Comparison of ENCODE assay signal across 29 mouse cellular contexts in genomic region chr7:75715026-75715425, GRCm38 (mm10).
DNase-seq lines count a peak whose midpoint lies in the region; ATAC-seq and TF ChIP-seq lines count a peak whose summit lies in the region.
"Had no signal": no experiment of that assay in that cellular context is flagged by ENCODE, and none has a peak within 500 bp of the region (broad histone marks: within the 10 kb centered on the region; RNA-seq: fewer than 3 reads in every experiment).

No protein-coding gene starts in this region.

- H3K4me2 ChIP-seq in heart, embryonic 14.5 days (ENCODE audit: low read length) = no peak overlapping the region
- H3K4me2 ChIP-seq in forebrain, embryonic 13.5 days = no peak overlapping the region
- H3K4me2 ChIP-seq: forebrain, embryonic 12.5 days; hindbrain, embryonic 14.5 days; intestine, embryonic 15.5 days; limb, embryonic 13.5 days; liver, embryonic 11.5 days; lung, embryonic 15.5 days; midbrain, embryonic 11.5 days; neural tube, embryonic 13.5 days had no signal

- peaks cover 4 to 37% of the 10 kb centered on the region in 2 experiments for H3K4me1 ChIP-seq in heart, embryonic 14.5 days (ENCODE audit: control insufficient read depth in 2 of 2, insufficient read depth in 2 of 2, low read length in 2 of 2)
- peaks cover 5% of the 10 kb centered on the region; the same call in 1 of the 2 replicates for H3K4me1 ChIP-seq in heart, embryonic 10.5 days
- no peaks in the 10 kb centered on the region for H3K4me1 ChIP-seq in forebrain, embryonic 13.5 days
- H3K4me1 ChIP-seq in forebrain, embryonic 10.5 days = no peaks in the 10 kb centered on the region
- H3K4me1 ChIP-seq: forebrain, embryonic 12.5 days; limb, embryonic 13.5 days; neural tube, embryonic 13.5 days had no signal

- WGBS in heart, embryonic 14.5 days = 71% methylated on average over 4 of the region's 4 CpGs
- WGBS in heart, embryonic 10.5 days = 89% methylated on average over 4 of the region's 4 CpGs
- WGBS in forebrain, embryonic 13.5 days = 92% methylated on average over 4 of the region's 4 CpGs
- WGBS in forebrain, embryonic 10.5 days = 96% methylated on average over 4 of the region's 4 CpGs

- intact Hi-C loops in gastrocnemius, adult 2 months (cut with DNase I) = loop anchor here (10.0 kb wide), 2 partner anchors 140 to 320 kb away; no protein-coding TSS in a partner anchor
- intact Hi-C loops in gastrocnemius, postnatal 36 days (cut with DNase I) = no loop called here

- DNase-seq in gastrocnemius, adult 2 months = no peak
- no peak for DNase-seq in gastrocnemius, postnatal 36 days
- DNase-seq in heart, embryonic 10.5 days (ENCODE audit: low spot score) = no peak
- DNase-seq in CD4-positive, CD25-positive, alpha-beta regulatory T cell, adult 2 months (ENCODE audit: low read depth, low spot score) = peak; percentile 47
- peak; percentile 68 for DNase-seq in induced T-regulatory cell, adult 2 months (ENCODE audit: low read depth)
- no peak for DNase-seq in forebrain, embryonic 10.5 days (ENCODE audit: extremely low spot score, low spot score)
- DNase-seq: adrenal gland, postnatal 25 days; cerebellum, adult 18-20 months; cerebellum, postnatal 10 days; gastrocnemius, postnatal 14 days; kidney, adult 8-10 months; kidney, postnatal 4 days; right cerebral cortex, postnatal 4 days; thymus, adult 2 months; thymus, postnatal 36 days had no signal

- TF ChIP-seq CTCF in gastrocnemius, adult 2 months (IDR thresholded peaks at IDR 0.05) = no peak

- H3K27me3 ChIP-seq in heart, embryonic 14.5 days (ENCODE audit: control insufficient read depth, insufficient read depth, low read length) = no peaks in the 10 kb centered on the region
- no peaks in the 10 kb centered on the region for H3K27me3 ChIP-seq in heart, embryonic 10.5 days (ENCODE audit: insufficient read depth, poor library complexity, severe bottlenecking)
- no peaks in the 10 kb centered on the region for H3K27me3 ChIP-seq in forebrain, embryonic 13.5 days
- H3K27me3 ChIP-seq in forebrain, embryonic 10.5 days (ENCODE audit: poor library complexity, severe bottlenecking) = no peaks in the 10 kb centered on the region
- H3K27me3 ChIP-seq: CH12.LX; forebrain, embryonic 12.5 days; intestine, embryonic 15.5 days; limb, embryonic 13.5 days; lung, embryonic 15.5 days; neural tube, embryonic 13.5 days had no signal

- peaks cover 48% of the 10 kb centered on the region for H3K36me3 ChIP-seq in heart, embryonic 14.5 days (ENCODE audit: control insufficient read depth, insufficient read depth, low read length)
- H3K36me3 ChIP-seq in heart, embryonic 10.5 days = peaks cover 24% of the 10 kb centered on the region
- H3K36me3 ChIP-seq in forebrain, embryonic 13.5 days (ENCODE audit: poor library complexity, severe bottlenecking) = no peaks in the 10 kb centered on the region
- peaks cover 4% of the 10 kb centered on the region for H3K36me3 ChIP-seq in forebrain, embryonic 10.5 days (replicated peaks)
- H3K36me3 ChIP-seq: forebrain, embryonic 12.5 days had no signal

- H3K4me3 ChIP-seq in gastrocnemius, adult 2 months = no peak overlapping the region
- no peak overlapping the region for H3K4me3 ChIP-seq in heart, embryonic 14.5 days (ENCODE audit: control insufficient read depth in 1 of 2, insufficient read depth in 1 of 2, low read depth in 1 of 2, low read length in 2 of 2)
- H3K4me3 ChIP-seq in heart, embryonic 10.5 days = no peak overlapping the region
- no peak overlapping the region for H3K4me3 ChIP-seq in forebrain, embryonic 13.5 days
- no peak overlapping the region for H3K4me3 ChIP-seq in forebrain, embryonic 10.5 days
- H3K4me3 ChIP-seq: erythroblast, embryonic 14.5 days; forebrain, embryonic 12.5 days; intestine, embryonic 15.5 days; limb, embryonic 13.5 days; lung, embryonic 15.5 days; myocyte; neural tube, embryonic 13.5 days had no signal

- peak overlapping the region; percentile 88 for H3K27ac ChIP-seq in gastrocnemius, adult 2 months
- H3K27ac ChIP-seq in heart, embryonic 14.5 days (replicated peaks in 1 of 2; ENCODE audit: control insufficient read depth in 1 of 2, insufficient read depth in 1 of 2, low read depth in 2 of 2, low read length in 2 of 2) = peak overlapping the region; percentile 29 to 90; a peak in 3 of 4 replicates
- no peak overlapping the region for H3K27ac ChIP-seq in heart, embryonic 10.5 days
- H3K27ac ChIP-seq in forebrain, embryonic 13.5 days = no peak overlapping the region
- H3K27ac ChIP-seq in forebrain, embryonic 10.5 days = no peak overlapping the region
- H3K27ac ChIP-seq: forebrain, embryonic 12.5 days; hindbrain, embryonic 14.5 days; intestine, embryonic 15.5 days; limb, embryonic 13.5 days; lung, embryonic 15.5 days; neural tube, embryonic 13.5 days; stomach, postnatal 0 days had no signal

- H3K9ac ChIP-seq in heart, embryonic 14.5 days (ENCODE audit: low read length) = no peak overlapping the region
- H3K9ac ChIP-seq in forebrain, embryonic 13.5 days = no peak overlapping the region
- H3K9ac ChIP-seq: forebrain, embryonic 12.5 days; hindbrain, embryonic 14.5 days; intestine, embryonic 15.5 days; limb, embryonic 13.5 days; lung, embryonic 15.5 days; neural tube, embryonic 13.5 days had no signal

- ATAC-seq in heart, embryonic 14.5 days (ENCODE audit: insufficient number of reproducible peaks, insufficient read depth, low FRiP score, low read depth) = no peak
- ATAC-seq in forebrain, embryonic 13.5 days = no peak
- ATAC-seq: intestine, embryonic 15.5 days had no signal

- H3K9me3 ChIP-seq in heart, embryonic 14.5 days (ENCODE audit: control insufficient read depth, low read length) = no peaks in the 10 kb centered on the region
- no peaks in the 10 kb centered on the region for H3K9me3 ChIP-seq in heart, embryonic 10.5 days
- no peaks in the 10 kb centered on the region for H3K9me3 ChIP-seq in forebrain, embryonic 13.5 days (replicated peaks)
- H3K9me3 ChIP-seq in forebrain, embryonic 10.5 days = no peaks in the 10 kb centered on the region
- H3K9me3 ChIP-seq: forebrain, embryonic 12.5 days; intestine, embryonic 15.5 days; limb, embryonic 13.5 days; lung, embryonic 15.5 days; neural tube, embryonic 13.5 days had no signal

Comparison
In these comparisons a context has a peak if more than half of its experiments do, and no peak if none do; other contexts are left out.
1. H3K27ac ChIP-seq: peak in gastrocnemius, adult 2 months (single experiment) and heart, embryonic 14.5 days (2 of 2); none in heart, embryonic 10.5 days (single experiment), forebrain, embryonic 13.5 days (single experiment) and forebrain, embryonic 10.5 days (single experiment).
2. DNase-seq: peak in CD4-positive, CD25-positive, alpha-beta regulatory T cell, adult 2 months (single experiment) and induced T-regulatory cell, adult 2 months (single experiment); none in gastrocnemius, adult 2 months (single experiment), gastrocnemius, postnatal 36 days (0 of 2), heart, embryonic 10.5 days (single experiment) and forebrain, embryonic 10.5 days (single experiment).